Mouse (Mus musculus) C2C12 (cell line): Measurements from ENCODE around the gene Tbxas1.

Source experiments
- CTCF ChIP-seq: IDR thresholded peaks from one replicate; pipeline ENCODE4 v1.5.1; 2011; ENCODE audit not compliant: control insufficient read depth, insufficient read depth, insufficient read length
- USF1 ChIP-seq: IDR thresholded peaks from one replicate; pipeline ENCODE4 v1.6.1; 2011; ENCODE audit warnings: low read depth, mild to moderate bottlenecking, control low read depth, moderate library complexity

- TF ChIP-seq USF1: no peak
- TF ChIP-seq CTCF: no peak
Observed at GRCm38 (mm10) chr6:38865805-38866204, 9.4 kb upstream of the Tbxas1 start.
